Mouse (Mus musculus) kidney, postnatal 0 days (tissue): ENCODE measurements around the gene Kcp. TPM values are rescaled to one million over a fixed set of nuclear protein-coding genes. Genes with fewer than 3 reads are reported as not detected.
A peak's percentile ranks its signal among the peaks of the same experiment; 100 is the strongest.

Experiments
- ATAC-seq: fragments of 200-750 bp; cut with Nextera tagmentation; replicated peaks from 2 replicates; pipeline ENCODE4 v1.8.0; 2017; ENCODE audit warnings: low read depth, moderate number of reproducible peaks, moderate TSS enrichment, moderate library complexity; ENCODE audit not compliant: low FRiP score
- DNase-seq: peaks from one replicate; pipeline ENCODE4 v3.0.0-alpha.2; 2016; ENCODE audit warnings: low spot score
- H3K27ac ChIP-seq: fragments of 300-500 bp; sonication (generic); 2 replicates; pipeline ENCODE4 v1.5.1; 2014; ENCODE audit warnings: mild to moderate bottlenecking
- H3K27me3 ChIP-seq: fragments of 300-500 bp; sonication (generic); 2 replicates; pipeline ENCODE4 v1.6.1; 2014; ENCODE audit warnings: low read length, mixed read lengths; ENCODE audit not compliant: insufficient read depth
- H3K36me3 ChIP-seq: fragments of 300-500 bp; sonication (generic); 2 replicates; pipeline ENCODE4 v1.6.1; 2014; ENCODE audit warnings: low read length, mixed read lengths; ENCODE audit not compliant: insufficient read depth
- H3K4me1 ChIP-seq: fragments of 300-500 bp; sonication (generic); replicated peaks from 2 replicates; pipeline ENCODE4 v1.6.1; 2014; ENCODE audit warnings: antibody characterized with exemption, low read length, mixed read lengths; ENCODE audit not compliant: insufficient read depth
- H3K4me2 ChIP-seq: fragments of 300-500 bp; sonication (generic); 2 replicates; pipeline ENCODE4 v1.6.1; 2014; ENCODE audit warnings: mild to moderate bottlenecking, low read length, moderate library complexity, mixed read lengths
- H3K4me3 ChIP-seq: fragments of 300-500 bp; sonication (generic); replicated peaks from 2 replicates; pipeline ENCODE4 v1.5.1; 2014; ENCODE audit warnings: low read depth, low read length
- H3K9ac ChIP-seq: fragments of 300-500 bp; sonication (generic); 2 replicates; pipeline ENCODE4 v1.6.1; 2014; ENCODE audit warnings: low read depth, low read length
- H3K9me3 ChIP-seq: fragments of 300-500 bp; sonication (generic); replicated peaks from 2 replicates; pipeline ENCODE4 v1.6.1; 2016; ENCODE audit warnings: low read length, inconsistent platforms, mixed read lengths
- CTCF ChIP-seq: IDR thresholded peaks from 2 replicates; pipeline ENCODE4 v1.5.1; 2016; ENCODE audit warnings: antibody characterized with exemption, low read depth, mild to moderate bottlenecking, moderate library complexity
- WGBS: fragments of 180-500 bp; shearing (Covaris S2); extraction: QIAGEN DNeasy Blood & Tissue Kit; methylation state at CpG from one replicate; pipeline ENCODE4 v1.1.7; 2014; 5-methylcytosine and 5-hydroxymethylcytosine counted together
- polyA plus RNA-seq: library from polyadenylated mRNA; unstranded; fragments of >200 nt; fragmentation: Nextera tagmentation; extraction: Ambion mirVana; gene quantifications from 2 replicates; pipeline ENCODE4 v1.2.1, GENCODE M21; 2015

The Kcp gene
- polyA plus RNA-seq, 1 experiment from 2014 or later, result 17.1 TPM

GRCm38 (mm10) chr6:29529444-29529820 lies 21.7 kb upstream of the Kcp start:
- Histone ChIP-seq H3K9ac (no peak overlapping the region), H3K4me3 (no peak overlapping the region), H3K4me1 (peaks cover 21% of the 10 kb centered on the region; the same call in 1 of the 2 replicates), H3K4me2 (peak overlapping the region; percentile 12), H3K9me3 (no peaks in the 10 kb centered on the region), H3K36me3 (no peaks in the 10 kb centered on the region), H3K27me3 (peaks cover 13% of the 10 kb centered on the region), H3K27ac (no peak overlapping the region)
- 42% methylated on average over 2 of the region's 2 CpGs for WGBS
- no peak for TF ChIP-seq CTCF
- no peak for ATAC-seq
- DNase-seq, result no peak

DNA sequence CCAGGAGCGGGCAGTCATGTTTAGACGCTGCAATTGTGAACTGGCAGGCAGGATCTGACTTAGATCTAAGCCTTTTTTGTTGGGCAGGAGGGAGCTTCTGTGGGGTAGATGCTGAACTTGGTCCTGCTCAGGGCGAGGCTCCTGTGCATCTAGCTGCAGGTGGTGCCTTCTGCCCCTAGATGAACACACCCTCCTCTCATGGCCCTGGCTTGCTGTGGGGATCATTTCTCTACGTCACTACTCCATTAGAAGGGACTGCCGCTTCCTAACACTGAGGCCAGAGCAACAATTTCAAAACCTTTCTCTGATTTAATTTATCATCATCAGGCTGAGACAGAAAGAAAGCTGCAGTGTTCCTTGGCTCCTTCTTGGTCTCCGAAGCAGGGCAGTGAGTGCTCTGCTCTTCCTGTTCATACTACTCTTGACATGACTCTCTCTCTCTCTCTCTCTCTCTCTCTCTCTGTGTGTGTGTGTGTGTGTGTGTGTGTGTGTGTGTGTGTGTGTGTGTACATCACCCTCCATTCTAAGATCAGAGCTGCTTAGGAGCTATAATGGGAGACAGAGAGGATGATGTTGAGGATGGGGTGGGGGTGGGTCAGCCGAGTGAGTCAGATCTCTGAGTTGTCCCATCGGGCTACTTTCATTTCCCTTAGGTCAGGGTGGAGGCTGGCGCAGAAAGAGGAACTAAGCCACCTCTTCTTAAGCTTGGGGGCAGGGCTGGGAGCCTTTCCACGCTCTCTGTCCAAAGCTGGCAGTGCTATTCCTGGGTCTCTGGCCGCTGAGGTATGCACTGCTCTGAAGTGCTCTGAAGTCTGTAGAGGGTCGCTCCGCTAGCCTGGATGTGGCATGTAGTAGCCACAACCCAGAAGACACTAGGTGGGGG lies 21.1 kb upstream of the Kcp start:
- no peak for TF ChIP-seq CTCF
- Histone ChIP-seq H3K9ac (no peak overlapping the region), H3K27me3 (peaks cover 13% of the 10 kb centered on the region), H3K27ac (no peak overlapping the region), H3K9me3 (no peaks in the 10 kb centered on the region), H3K4me1 (peaks cover 21% of the 10 kb centered on the region; the same call in 1 of the 2 replicates), H3K4me3 (no peak overlapping the region), H3K36me3 (no peaks in the 10 kb centered on the region), H3K4me2 (peak overlapping the region; percentile 99)
- ATAC-seq (no peak), DNase-seq (no peak)
- 35% methylated on average over 13 of the region's 13 CpGs for WGBS

DNA sequence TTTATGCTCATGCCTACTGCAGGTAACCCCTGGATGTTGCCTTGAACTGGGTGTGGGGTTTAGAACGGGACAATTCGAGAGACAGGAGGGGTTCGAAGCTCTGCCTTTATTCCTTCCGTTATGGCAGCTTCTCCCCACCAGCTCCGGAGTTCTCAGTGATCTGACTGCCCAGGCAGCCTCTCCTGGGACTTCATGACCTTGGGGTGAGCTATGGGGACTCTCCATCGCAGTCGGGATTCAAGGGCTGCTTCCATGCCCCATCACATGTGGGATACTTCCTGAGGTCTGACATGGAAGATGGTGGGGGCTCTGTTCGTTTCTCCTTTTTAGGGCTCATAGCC lies 20.4 kb upstream of the Kcp start:
- DNase-seq, result no peak
- Histone ChIP-seq H3K4me3 (peak overlapping the region; percentile 62), H3K9ac (no peak overlapping the region), H3K27ac (no peak overlapping the region), H3K27me3 (peaks cover 13% of the 10 kb centered on the region), H3K4me2 (peak overlapping the region; percentile 99), H3K36me3 (no peaks in the 10 kb centered on the region), H3K9me3 (no peaks in the 10 kb centered on the region), H3K4me1 (peaks cover 21% of the 10 kb centered on the region; the same call in 1 of the 2 replicates)
- TF ChIP-seq CTCF, result no peak
- no peak for ATAC-seq
- WGBS, result 12% methylated on average over 8 of the region's 8 CpGs

DNA sequence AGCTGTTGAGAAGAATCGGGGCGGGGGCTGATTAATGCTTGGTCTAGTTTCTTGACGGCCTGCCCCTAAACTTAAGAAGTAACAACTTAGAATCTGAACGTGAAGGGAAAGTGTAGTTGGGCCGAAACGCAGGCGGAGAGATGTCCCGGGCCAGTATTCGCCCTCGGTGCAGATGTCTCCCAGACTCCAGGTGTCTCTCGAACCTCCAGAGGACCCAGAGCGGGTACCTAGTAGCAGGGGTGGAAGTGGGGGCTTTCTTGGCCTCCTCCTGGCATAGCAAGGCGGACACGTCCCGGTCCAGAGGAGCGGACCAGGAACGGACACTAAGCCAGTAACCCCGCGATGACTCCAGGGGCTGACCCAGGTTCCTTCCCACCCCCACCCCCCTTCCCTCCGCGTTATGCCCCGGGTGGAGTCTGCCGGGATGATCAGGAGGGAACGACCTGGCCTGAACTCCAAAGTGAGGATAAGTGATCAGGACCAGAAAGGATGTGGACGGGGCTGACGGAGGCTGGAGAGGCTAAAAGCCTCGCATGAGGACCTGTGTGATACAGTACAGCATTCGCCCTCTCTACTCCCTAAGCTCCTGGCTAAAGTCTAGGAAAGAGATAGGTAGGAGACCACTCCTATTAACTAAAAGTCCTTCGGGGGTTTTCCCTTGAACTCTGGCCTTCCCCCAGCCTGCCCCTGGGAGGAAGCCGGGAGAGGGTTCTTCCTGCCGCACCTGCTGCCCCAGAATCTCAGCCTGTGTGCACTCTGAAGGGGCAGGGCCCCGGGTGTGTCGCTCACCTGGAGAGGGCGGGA lies 19.8 kb upstream of the Kcp start:
- DNase-seq (no peak), ATAC-seq (no peak)
- Histone ChIP-seq H3K4me1 (peaks cover 21% of the 10 kb centered on the region; the same call in 1 of the 2 replicates), H3K9ac (peak overlapping the region; percentile 60), H3K4me3 (peak overlapping the region; percentile 62), H3K36me3 (no peaks in the 10 kb centered on the region), H3K27me3 (peaks cover 13% of the 10 kb centered on the region), H3K27ac (no peak overlapping the region), H3K9me3 (no peaks in the 10 kb centered on the region), H3K4me2 (peak overlapping the region; percentile 99)
- 3% methylated on average over 34 of the region's 34 CpGs for WGBS
- TF ChIP-seq CTCF, result no peak

DNA sequence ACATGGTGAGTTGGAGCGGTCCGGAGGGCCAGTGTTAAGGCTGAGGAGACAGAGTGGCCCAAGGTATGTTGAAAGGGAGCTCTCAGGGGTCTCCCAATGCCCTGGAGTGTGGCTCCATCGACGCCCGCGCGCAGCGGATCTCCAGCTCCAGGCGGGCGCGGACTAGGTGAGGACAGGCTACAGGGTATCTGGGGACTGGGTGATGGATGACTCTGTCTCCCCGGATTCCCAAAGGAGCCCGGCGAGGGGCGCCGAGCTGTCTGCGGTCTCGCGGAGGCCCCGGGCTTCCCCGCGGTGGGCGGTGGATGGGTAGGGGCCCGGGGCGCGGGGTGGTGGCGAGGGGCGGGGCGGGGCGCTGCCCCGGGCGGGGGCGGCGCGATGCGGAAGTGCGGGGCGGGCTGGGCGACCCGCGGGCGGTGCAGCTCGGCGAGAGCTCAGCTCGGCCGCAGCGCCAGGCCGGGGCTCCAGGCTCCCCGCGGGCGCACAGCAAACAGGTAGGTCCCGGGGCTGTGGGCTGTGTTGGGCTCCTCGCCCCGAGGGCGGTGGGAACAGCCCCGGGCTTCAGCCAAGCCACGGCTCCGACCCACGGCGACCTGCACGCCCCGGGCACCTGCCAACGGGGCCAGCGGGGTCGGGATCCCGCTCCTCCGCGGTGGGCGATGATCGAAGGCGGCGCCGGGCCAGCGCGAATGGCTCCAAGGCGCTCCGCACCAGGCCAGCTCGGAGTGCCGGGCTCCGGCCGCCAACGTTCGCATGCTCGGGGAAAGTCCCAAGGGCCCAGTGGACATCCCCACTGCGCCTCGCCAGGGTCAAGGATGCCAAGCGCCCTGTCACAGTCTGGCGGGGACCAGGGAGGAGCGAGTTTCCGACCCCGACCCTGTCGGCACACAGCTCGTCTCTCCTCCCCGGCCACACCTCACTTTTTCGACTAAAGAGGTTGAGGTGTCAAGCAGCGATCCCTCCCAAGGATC lies 18.8 kb upstream of the Kcp start, which contains the start of gene Irf5:
TSS of gene Irf5 (plus strand) at position 345 of the 971 bp plus-strand sequence.
- Histone ChIP-seq H3K36me3 (no peaks in the 10 kb centered on the region), H3K4me1 (peaks cover 21% of the 10 kb centered on the region; the same call in 1 of the 2 replicates), H3K4me3 (peak within 1 kb of the TSS; percentile 62), H3K27me3 (peaks cover 13% of the 10 kb centered on the region), H3K9me3 (no peaks in the 10 kb centered on the region), H3K27ac (no peak within 1 kb of the TSS), H3K9ac (peak within 1 kb of the TSS; percentile 60), H3K4me2 (peak within 1 kb of the TSS; percentile 99)
- no peak for TF ChIP-seq CTCF
- peak; percentile 38 for ATAC-seq
- DNase-seq, result no peak
- WGBS, result under 1% methylated on average over 65 of the region's 96 CpGs
